Mouse (Mus musculus): ENCODE measurements around the gene Vmn2r28. TPM values are rescaled to one million over a fixed set of nuclear protein-coding genes. Genes with fewer than 3 reads are reported as not detected.

Vmn2r28 gene
- not detected for total RNA-seq (2023)

GRCm38 (mm10) chr7:5493856-5494255 is at the start of gene Vmn2r28:
TSS of gene Vmn2r28 (minus strand) at chr7:5493956.

DNA sequence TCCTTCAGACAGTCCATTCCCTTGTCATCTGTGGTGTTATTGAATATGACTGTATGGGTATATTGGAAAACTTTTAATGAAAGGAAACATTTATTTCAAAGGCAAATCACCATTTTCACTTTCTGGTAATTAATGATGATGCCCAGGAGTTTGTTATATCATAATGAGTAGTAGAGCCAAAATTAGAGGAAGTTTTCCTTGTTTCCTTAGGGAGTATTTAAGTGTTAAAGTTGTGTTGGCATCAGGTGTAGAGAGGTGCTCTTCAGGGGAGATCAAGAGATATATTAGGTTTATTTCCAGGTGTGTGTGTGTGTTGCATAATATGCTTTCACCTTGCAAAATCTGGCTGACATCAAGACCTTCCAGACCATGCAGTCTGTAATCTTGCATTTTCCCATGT is 37.1 kb downstream of the Vmn2r28 start, which contains the start of gene Vmn1r59:
Gene Vmn1r59 (minus strand): TSS at position 101 of the 400 bp plus-strand sequence.

Other genes starting within 250 kb of the Vmn2r28 start
- gene Gm5065, start 143.4 kb downstream of the Vmn2r28 start, total RNA-seq (2023) = not detected
- not detected for gene Nlrp2, start 142.9 kb downstream of the Vmn2r28 start, total RNA-seq (2023)
- gene Vmn1r58, start 80.6 kb downstream of the Vmn2r28 start, total RNA-seq (2023) = under 1 TPM in 1 of 2 experiments, not detected in 1; 0.09 TPM
- not detected for gene Vmn1r59, start 37.2 kb downstream of the Vmn2r28 start, total RNA-seq (2023)
- gene Vmn1r60, start 53.4 kb upstream of the Vmn2r28 start, total RNA-seq (2023) = not detected
- not detected for gene Vmn1r61, start 119.3 kb upstream of the Vmn2r28 start, total RNA-seq (2023)
- gene Vmn1r62, start 179.7 kb upstream of the Vmn2r28 start, total RNA-seq (2023) = not detected

Data from T-cell, adult 66 days (primary cell).